Mouse (Mus musculus) neural tube, embryonic 14.5 days (tissue): ENCODE results near the gene Armc6. TPM values are rescaled to one million over a fixed set of nuclear protein-coding genes. Genes with fewer than 3 reads are reported as not detected.
"Not testable (repeated sequence)": the region's sequence is repeated elsewhere in the genome, so short reads cannot be mapped to it uniquely, and the experiment has no call there.

Experiments used
- ATAC-seq: fragments of 200-750 bp; cut with Nextera tagmentation; 2 replicates; pipeline ENCODE4 v1.8.0; 2017; ENCODE audit warnings: low read depth, mild to moderate bottlenecking, moderate TSS enrichment, moderate library complexity
- H3K27ac ChIP-seq: fragments of 300-500 bp; sonication (generic); 2 replicates; pipeline ENCODE4 v1.5.1; 2014; ENCODE audit warnings: low read depth, mild to moderate bottlenecking, control low read depth, low read length, moderate library complexity, mixed read lengths
- H3K27me3 ChIP-seq: fragments of 300-500 bp; sonication (generic); 2 replicates; pipeline ENCODE4 v1.6.1; 2014; ENCODE audit warnings: low read length; ENCODE audit not compliant: control insufficient read depth, insufficient read depth
- H3K36me3 ChIP-seq: fragments of 300-500 bp; sonication (generic); 2 replicates; pipeline ENCODE4 v1.6.1; 2014; ENCODE audit warnings: low read length, mixed read lengths; ENCODE audit not compliant: control insufficient read depth, insufficient read depth
- H3K4me1 ChIP-seq: fragments of 300-500 bp; sonication (generic); 2 replicates; pipeline ENCODE4 v1.6.1; 2014; ENCODE audit warnings: low read length; ENCODE audit not compliant: control insufficient read depth, insufficient read depth
- H3K4me2 ChIP-seq: fragments of 300-500 bp; sonication (generic); 2 replicates; pipeline ENCODE4 v1.6.1; 2014; ENCODE audit warnings: mild to moderate bottlenecking, low read depth, low read length, control low read depth
- H3K4me3 ChIP-seq: fragments of 300-500 bp; sonication (generic); 2 replicates; pipeline ENCODE4 v1.5.1; 2014; ENCODE audit warnings: low read depth, low read length, control low read depth, mixed read lengths
- H3K9ac ChIP-seq: fragments of 300-500 bp; sonication (generic); replicated peaks from 2 replicates; pipeline ENCODE4 v1.6.1; 2014; ENCODE audit warnings: low read depth, mild to moderate bottlenecking, control low read depth, low read length, mixed read lengths
- H3K9me3 ChIP-seq: fragments of 300-500 bp; sonication (generic); 2 replicates; pipeline ENCODE4 v1.6.1; 2016; ENCODE audit warnings: low read length; ENCODE audit not compliant: control insufficient read depth
- WGBS: fragments of 180-500 bp; shearing (Covaris S2); extraction: QIAGEN DNeasy Blood & Tissue Kit; methylation state at CpG from one replicate; pipeline ENCODE4 v1.1.7; 2014; 5-methylcytosine and 5-hydroxymethylcytosine counted together
- polyA plus RNA-seq: library from polyadenylated mRNA; unstranded; fragments of >200 nt; fragmentation: Nextera tagmentation; extraction: Ambion mirVana; gene quantifications from 2 replicates; pipeline ENCODE4 v1.2.1, GENCODE M21; 2014

The Armc6 gene
- polyA plus RNA-seq, 1 experiment from 2014 or later = 95.5 TPM

DNA sequence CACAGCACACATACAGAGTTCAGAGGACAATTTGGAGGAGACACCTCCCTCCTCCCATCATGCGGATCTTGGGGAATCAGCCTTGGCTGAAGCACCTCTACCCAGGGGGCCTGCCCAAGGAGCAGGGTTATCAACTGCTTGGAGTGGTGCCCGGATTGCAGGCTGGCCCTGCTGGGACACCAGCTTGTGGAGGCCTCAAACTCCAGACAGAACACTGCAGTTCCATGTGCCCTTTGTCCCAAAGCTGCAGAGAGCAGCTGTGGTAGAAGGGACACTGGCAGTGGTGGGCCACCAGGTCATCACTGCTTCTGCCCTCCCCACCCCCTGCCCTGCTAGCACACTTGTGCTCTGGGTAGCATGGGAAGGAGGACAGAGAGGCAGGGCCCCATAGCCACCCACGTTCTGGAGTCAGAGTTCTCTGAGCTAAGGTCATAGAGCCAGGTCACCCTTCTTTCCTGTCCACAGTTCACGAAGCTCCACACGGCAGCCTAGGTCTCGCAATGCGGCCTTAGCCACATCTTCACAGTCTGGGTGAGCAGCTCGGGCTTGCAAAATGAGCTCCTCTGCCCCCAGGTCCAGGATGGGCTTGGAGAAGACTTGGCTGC lies 13.9 kb downstream of the Armc6 start:
- no peak for ATAC-seq
- no peak overlapping the region for H3K4me2 ChIP-seq
- no peak overlapping the region for H3K4me3 ChIP-seq
- H3K9ac ChIP-seq = no peak overlapping the region
- H3K36me3 ChIP-seq = peaks cover 30% of the 10 kb centered on the region
- WGBS = 82% methylated on average over 8 of the region's 8 CpGs
- H3K27me3 ChIP-seq = no peaks in the 10 kb centered on the region
- no peaks in the 10 kb centered on the region for H3K4me1 ChIP-seq
- no peak overlapping the region for H3K27ac ChIP-seq
- no peaks in the 10 kb centered on the region for H3K9me3 ChIP-seq

DNA sequence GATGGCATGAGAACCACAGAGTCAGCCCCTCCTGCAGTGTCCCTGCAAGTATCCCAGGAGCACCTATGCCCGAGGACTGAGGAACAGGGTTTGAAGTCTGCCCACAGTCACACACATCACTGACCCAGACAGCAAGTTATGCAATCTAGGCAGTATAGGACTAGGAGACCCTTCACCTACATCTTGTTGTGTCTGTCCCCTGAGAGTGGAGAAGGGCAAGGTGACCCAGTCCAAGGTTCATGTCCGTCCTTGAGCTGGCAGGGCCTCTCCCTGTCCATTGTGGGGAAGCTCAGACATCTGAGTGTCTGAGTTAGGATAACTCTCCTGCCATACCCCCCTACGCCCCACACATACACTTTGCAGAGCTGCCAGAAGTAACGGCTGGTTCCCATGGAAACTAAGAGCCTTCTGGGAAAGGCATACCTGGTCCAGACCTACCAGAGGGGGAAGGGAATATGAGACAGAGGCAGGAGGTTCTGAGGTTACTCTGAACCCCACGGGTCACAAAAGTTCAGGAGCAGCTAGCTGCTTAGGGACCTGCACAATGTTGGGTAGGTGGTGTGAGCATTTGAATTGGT lies 15.1 kb downstream of the Armc6 start:
- ATAC-seq = no peak
- WGBS = 65% methylated on average over 5 of the region's 5 CpGs
- no peak overlapping the region for H3K9ac ChIP-seq
- H3K4me1 ChIP-seq = no peaks in the 10 kb centered on the region
- no peaks in the 10 kb centered on the region for H3K27me3 ChIP-seq
- no peak overlapping the region for H3K4me2 ChIP-seq
- H3K9me3 ChIP-seq = no peaks in the 10 kb centered on the region
- H3K36me3 ChIP-seq = peaks cover 19% of the 10 kb centered on the region
- H3K4me3 ChIP-seq = no peak overlapping the region
- no peak overlapping the region for H3K27ac ChIP-seq

DNA sequence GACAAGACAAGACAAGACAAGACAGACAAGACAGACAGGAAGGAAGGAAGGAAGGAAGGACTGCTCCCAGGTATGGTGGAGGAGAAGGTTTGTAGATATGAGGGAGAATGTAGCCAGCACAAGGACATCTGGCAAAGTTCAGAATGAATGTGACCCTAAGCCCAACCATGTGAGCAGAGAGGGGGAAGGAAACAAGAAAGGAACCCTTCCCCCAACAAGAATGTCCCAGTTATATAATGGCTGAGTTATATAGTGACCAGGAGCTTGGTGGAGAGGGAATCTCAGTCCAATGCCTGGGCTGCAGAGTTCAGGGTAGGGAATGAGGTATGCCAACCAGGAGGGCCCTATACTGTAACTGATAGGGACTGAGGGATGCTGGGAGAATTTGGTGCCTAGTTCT lies 16.8 kb downstream of the Armc6 start:
- H3K4me3 ChIP-seq = no peak overlapping the region
- H3K4me1 ChIP-seq = no peaks in the 10 kb centered on the region
- peaks cover 6% of the 10 kb centered on the region; the same call in 1 of the 2 replicates for H3K36me3 ChIP-seq
- H3K4me2 ChIP-seq = no peak overlapping the region
- no peak for ATAC-seq
- no peaks in the 10 kb centered on the region for H3K27me3 ChIP-seq
- H3K9me3 ChIP-seq = no peaks in the 10 kb centered on the region
- no peak overlapping the region for H3K27ac ChIP-seq
- H3K9ac ChIP-seq = no peak overlapping the region

DNA sequence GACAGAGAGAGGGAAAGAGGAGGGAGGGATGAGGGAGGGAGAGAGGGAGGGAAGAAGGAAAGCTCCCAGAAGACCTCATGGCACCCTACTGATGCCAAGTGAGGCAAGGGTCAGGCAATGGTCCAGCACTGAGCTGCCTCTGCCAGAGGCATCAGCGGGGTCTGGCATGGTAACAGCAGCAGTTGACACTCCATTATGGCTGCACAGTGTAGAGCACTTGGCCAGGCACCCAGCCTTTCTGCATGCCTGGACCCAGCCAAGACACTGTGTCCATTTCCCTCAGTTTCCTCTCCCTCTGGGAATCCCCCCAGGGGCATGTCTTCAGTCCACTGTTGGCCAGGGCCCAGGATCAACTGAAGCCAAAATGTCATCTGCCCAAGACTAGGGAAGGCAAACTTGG lies 17.7 kb downstream of the Armc6 start:
- H3K36me3 ChIP-seq = no peaks in the 10 kb centered on the region
- no peak overlapping the region for H3K27ac ChIP-seq

DNA sequence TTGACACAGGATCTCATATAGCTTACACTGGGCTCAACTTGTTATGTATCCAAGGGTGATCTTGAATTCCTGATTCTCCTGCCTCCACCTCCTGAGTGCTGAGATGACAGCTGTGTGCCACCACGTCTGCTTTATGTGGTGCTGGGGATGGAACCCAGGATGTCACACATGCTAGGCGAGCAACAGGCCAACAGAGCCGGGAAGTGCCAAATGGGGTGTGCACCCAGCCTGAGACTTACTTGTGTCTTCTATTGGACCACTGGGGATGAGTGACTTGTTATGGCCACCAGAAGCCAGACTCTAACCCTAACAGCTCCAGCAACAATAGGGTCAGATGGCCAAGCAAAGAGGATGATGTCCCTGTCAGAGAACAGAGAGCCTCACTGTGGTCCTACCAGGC lies 18.1 kb downstream of the Armc6 start:
- WGBS = 77% methylated on average over 3 of the region's 3 CpGs
- not testable (repeated sequence) for ATAC-seq, H3K9ac ChIP-seq, H3K27me3 ChIP-seq, H3K36me3 ChIP-seq, H3K4me1 ChIP-seq, H3K27ac ChIP-seq, H3K4me2 ChIP-seq, H3K9me3 ChIP-seq, H3K4me3 ChIP-seq

More for the DNA sequence above, 17.7 kb downstream of the Armc6 start:
- 75% methylated on average over 1 of the region's 1 CpGs for WGBS
- no peaks in the 10 kb centered on the region for H3K4me1 ChIP-seq
- H3K4me3 ChIP-seq = no peak overlapping the region
- H3K9me3 ChIP-seq = no peaks in the 10 kb centered on the region
- no peak for ATAC-seq
- no peak overlapping the region for H3K4me2 ChIP-seq
- H3K27me3 ChIP-seq = no peaks in the 10 kb centered on the region
- H3K9ac ChIP-seq = no peak overlapping the region

DNA sequence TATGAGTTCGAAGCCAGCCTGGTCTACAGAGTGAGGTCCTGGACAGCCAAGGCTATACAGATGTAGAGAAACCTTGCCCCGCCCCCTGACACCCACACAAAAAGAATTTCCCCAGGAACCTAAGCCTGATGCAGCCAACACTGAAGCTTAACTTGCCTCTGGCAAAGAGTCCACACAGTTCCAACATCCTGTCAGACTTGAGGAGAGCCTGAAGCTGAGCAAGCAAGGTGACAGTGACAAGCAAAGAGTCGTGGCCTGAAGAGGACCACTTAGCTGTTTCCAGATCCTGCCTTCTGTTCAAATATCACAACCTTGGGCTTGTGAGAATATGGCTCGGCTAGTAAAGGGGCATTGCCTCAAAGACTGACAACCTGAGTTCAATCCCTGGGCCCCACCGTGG lies 19.2 kb downstream of the Armc6 start:
- no peaks in the 10 kb centered on the region for H3K27me3 ChIP-seq
- H3K4me1 ChIP-seq = peaks cover 4% of the 10 kb centered on the region; the same call in 1 of the 2 replicates
- 68% methylated on average over 5 of the region's 5 CpGs for WGBS
- H3K9me3 ChIP-seq = no peaks in the 10 kb centered on the region
- H3K9ac ChIP-seq = no peak overlapping the region
- H3K4me3 ChIP-seq = no peak overlapping the region
- H3K4me2 ChIP-seq = no peak overlapping the region
- H3K36me3 ChIP-seq = no peaks in the 10 kb centered on the region
- no peak overlapping the region for H3K27ac ChIP-seq
- no peak for ATAC-seq

DNA sequence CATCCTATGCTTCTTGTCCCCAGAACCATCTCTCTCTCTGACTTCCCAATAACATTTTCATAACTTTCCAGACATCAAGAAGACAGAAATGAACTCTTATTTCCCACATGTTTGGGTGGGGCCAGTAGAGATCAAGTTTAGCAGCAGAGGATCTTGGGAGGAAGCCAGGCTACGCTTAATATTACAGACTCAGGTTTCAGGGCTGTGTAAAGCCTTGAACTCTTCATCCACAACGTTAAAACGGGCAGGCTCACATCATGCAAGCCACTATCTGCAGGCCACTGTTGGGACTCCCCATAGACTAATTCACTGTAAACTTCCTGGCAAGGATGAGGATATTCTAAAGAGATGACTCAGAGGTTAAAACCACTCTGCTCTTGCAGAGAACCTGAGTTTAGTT lies 19.9 kb downstream of the Armc6 start:
- Histone ChIP-seq H3K27me3 (no peaks in the 10 kb centered on the region), H3K27ac (no peak overlapping the region), H3K36me3 (no peaks in the 10 kb centered on the region), H3K4me1 (peaks cover 4% of the 10 kb centered on the region; the same call in 1 of the 2 replicates), H3K4me2 (no peak overlapping the region), H3K9me3 (no peaks in the 10 kb centered on the region), H3K4me3 (no peak overlapping the region), H3K9ac (no peak overlapping the region)
- ATAC-seq = no peak
- WGBS = 67% methylated on average over 3 of the region's 3 CpGs

DNA sequence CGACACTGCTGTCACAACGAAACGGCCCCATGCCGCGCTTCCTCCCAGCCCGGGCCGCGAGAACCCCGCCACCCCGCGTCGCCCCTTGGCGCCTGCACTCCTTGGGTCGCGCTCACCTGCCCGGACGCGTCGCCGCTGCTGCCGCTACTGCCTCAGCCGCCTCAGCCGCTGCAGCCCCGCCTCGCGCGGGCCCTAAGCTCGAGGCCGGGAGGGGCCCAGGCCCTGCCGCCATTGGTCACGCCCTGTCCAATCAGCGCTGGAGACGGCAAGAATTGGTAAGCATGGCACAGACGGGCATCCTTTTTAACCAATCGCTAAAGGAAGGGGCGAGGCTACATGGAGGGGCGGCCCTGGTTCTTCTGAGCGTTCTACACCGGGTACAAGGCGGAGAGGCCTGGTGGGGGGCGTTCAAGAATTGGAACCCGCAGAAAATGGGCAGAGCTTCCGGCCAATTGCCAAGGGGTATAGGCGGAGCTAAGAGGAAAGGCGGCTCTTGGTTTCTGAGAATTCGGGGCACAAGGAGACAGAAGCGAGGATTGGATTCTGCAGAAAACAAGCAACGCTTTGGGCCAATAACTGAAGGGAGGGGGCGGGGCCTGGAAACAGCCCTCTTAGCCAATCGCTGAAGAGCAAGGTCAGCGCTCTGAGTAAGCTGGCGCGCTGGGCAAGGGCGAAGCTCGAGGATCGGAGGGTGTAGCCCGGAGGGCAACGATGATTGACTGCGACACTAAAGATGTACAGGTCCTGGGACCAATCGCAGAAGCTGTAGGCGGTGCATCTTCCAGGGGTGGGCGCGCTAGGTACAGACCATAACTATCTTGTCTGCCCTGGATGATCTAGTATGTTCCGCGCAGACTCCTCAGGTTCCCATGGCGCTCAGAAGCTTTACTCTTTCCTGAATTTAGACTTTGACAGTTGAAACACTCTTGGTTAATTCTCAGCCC lies 21.9 kb downstream of the Armc6 start, which contains the start of gene Slc25a42:
Slc25a42 (minus strand) TSS at position 194 of the 944 bp plus-strand sequence.
- 1% methylated on average over 65 of the region's 66 CpGs for WGBS
- ATAC-seq = peak; percentile 99
- peak within 1 kb of the TSS; percentile 63 for H3K9ac ChIP-seq
- no peaks in the 10 kb centered on the region for H3K9me3 ChIP-seq
- peaks cover 4% of the 10 kb centered on the region; the same call in 1 of the 2 replicates for H3K4me1 ChIP-seq
- H3K4me3 ChIP-seq = peak within 1 kb of the TSS; percentile 64
- H3K36me3 ChIP-seq = no peaks in the 10 kb centered on the region
- H3K27ac ChIP-seq = peak within 1 kb of the TSS; percentile 39; the same call in 1 of the 2 replicates
- H3K27me3 ChIP-seq = no peaks in the 10 kb centered on the region
- H3K4me2 ChIP-seq = peak within 1 kb of the TSS; percentile 92

DNA sequence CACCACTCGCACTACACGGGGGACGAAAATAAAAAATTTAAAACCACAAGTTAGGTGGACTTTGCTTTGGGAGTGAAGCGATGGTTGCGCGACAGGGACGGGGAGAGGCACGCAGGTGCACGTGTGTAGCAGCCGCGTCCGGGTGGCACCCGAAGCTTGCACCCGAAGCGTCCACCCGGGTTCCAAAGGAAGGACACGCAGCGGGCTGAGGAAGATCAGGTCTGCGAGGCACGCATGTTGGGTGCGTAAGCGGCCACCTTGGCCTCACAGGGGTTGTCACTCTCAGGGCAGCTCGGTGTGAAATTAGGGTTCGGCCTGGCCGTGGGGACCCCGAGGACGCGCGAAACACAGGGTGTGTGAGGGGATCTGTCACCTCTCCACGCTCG lies 22.5 kb downstream of the Armc6 start:
- Histone ChIP-seq H3K4me1 (peaks cover 4% of the 10 kb centered on the region; the same call in 1 of the 2 replicates), H3K27me3 (no peaks in the 10 kb centered on the region), H3K36me3 (no peaks in the 10 kb centered on the region), H3K9me3 (no peaks in the 10 kb centered on the region), H3K27ac (peak overlapping the region; percentile 39; the same call in 1 of the 2 replicates), H3K4me3 (peak overlapping the region; percentile 64), H3K9ac (peak overlapping the region; percentile 63), H3K4me2 (peak overlapping the region; percentile 92)
- WGBS = 3% methylated on average over 31 of the region's 31 CpGs
- no peak for ATAC-seq
